Mouse (Mus musculus) naive thymus-derived CD4-positive, alpha-beta T cell, adult 2 months (primary cell): ENCODE measurements around the gene Erg.

Experiments
- DNase-seq: peaks from one replicate; pipeline ENCODE4 v3.0.0-alpha.2; 2011; ENCODE audit warnings: low read depth

Erg gene

GRCm38 (mm10) chr16:95440334-95440733, 146.1 kb downstream of the Erg start:
- DNase-seq, result no peak

- DNase-seq, result no peak
Measured at GRCm38 (mm10) chr16:95439794-95440193, 146.6 kb downstream of the Erg start.

DNA sequence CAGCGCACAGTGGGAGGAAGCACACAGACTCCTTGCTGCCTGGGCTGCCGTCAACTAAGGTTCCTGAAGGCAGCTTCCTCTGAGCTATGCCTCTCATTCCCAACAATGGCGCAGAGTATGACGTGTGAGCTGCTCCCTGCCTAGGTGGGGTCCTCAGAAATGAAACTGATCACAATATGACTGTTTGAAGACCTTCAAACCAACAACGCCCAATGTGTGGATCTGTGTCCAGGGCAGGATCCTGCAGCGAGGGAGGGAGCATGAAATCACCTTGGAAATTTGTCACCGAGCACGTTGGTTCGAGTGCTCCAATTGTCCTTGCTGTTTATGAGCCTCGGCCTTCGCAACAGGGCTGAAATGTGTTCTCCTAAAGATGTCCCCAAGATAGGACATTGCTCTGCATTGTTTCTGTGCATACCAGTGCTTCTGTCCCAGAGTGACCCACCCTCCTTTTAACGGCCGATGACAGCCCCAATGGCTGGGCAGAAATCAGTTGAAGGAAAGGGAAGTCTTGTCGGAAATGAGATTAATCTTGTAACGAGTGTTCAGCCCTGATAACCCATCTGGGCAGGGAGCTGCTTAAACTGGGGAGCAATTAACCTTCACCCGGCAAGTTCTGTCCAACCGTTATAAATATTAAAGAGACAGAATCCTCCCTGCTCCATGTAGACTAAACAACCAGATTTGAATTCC, 147.4 kb downstream of the Erg start:
- DNase-seq, result no peak

- DNase-seq, result no peak
Measured at GRCm38 (mm10) chr16:95436611-95437010, 149.8 kb downstream of the Erg start.

DNA sequence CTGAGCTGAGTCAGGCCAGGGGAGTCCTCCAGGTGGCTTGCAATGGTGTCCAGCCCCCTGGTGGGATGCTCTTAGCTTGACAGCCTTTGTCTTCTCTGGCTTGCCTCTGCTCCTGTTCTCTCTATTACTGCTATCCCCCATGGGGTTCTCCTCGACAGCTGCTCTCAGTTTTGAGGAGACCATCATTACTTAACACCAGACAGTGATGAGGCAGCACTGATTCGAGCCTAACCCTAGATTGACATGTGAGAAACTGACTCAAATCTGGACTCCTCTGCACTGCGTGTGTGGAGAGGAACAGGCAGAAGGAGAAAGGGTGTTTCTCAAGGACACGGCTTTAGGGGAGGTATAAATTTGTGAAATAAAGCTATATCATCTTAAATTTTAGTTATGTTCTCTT, 150.3 kb downstream of the Erg start:
- no peak for DNase-seq

- DNase-seq, result no peak
Measured at GRCm38 (mm10) chr16:95434434-95434833, 152.0 kb downstream of the Erg start.

GRCm38 (mm10) chr16:95432540-95432971, 153.8 kb downstream of the Erg start:
- DNase-seq, result no peak

DNA sequence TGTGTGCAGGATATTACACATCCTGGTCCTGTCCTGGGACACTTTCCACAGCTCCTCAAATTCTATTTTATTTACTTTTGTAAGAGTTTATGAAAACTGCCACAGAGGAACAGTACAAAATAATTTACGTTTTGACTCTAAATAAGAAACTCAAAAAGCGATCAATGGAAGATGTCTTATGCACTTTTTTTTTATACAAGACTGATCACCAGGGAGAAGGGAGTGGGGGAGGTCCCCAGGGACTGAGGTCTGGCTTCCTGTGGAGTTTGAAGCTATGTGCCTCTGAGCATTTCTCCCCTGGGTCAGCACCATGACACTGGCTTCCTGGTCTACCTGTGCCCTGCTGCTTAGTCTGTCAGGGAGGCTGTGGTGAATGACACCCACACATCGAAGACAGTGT, 156.5 kb downstream of the Erg start:
- DNase-seq, result no peak

- no peak for DNase-seq
Measured at GRCm38 (mm10) chr16:95428239-95428638, 158.2 kb downstream of the Erg start.

GRCm38 (mm10) chr16:95427512-95427911, 158.9 kb downstream of the Erg start:
- DNase-seq, result no peak

DNA sequence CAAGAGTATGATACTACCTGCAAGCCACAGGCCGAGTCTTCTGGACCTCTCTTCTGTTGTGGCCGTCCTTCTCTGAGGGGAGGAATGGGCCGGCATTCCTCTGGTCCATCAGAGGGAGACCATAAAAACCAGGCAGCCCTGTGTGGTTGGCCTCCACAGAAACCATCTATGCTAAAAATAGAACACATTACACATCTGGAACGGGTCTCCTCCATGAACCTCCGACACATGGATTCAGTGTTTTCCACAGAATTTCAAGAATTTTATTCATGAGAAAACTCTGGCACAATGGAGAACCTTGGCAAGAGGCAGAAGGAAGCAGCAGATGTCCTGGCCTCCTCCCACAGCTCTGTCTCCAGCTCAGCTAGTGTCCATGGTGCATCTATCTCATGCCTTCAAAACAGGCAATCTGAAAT, 163.7 kb downstream of the Erg start:
- DNase-seq, result no peak

DNA sequence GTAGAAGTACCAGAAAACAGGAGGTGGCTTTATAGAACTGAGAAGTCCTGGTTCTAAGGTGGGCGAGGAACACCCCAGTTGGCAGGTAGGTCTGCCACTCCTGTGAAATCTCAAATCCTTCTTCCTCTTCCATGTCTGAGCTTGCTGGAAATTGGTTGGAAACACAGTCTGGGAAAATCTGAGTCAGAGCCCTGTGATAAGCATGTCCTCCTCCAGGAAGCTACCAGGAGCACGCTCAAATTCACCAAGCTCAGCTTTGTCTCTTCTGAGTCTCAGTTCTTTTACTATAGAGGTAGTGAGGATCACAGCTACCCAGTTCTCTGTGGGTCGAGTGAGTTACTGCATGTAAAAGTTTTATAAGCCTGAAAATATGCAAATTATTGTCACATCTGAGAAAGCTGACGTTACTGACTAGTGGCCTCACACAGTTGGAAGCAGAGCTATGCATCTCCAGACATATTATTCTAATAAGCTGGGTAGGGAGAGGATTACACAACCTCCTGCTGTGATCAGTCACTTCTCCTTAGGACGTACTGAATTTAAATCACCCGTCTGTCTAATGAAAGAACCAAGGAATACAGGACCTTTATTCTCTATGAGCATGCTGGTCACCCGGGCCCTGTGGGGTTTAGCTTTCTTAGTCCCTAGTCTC, 165.0 kb downstream of the Erg start:
- DNase-seq, result no peak

DNA sequence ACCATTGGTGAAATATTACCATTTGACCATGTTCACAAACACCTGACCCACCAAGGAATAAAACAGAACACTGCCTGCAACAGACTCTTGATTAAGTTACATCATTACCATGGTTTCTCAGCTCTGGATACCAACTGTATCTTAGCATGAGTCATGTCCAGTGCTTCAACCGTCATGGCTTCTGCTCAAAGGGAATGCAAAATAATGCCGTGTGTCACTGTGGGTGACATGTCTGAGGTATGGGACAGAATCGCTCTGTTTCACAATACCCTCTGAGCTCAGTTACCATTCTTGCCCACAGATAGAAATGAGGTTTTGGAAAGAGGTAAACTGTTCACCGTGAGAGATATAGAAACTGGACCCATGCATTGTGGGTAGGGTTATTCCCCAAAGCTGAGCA, 170.5 kb downstream of the Erg start:
- no peak for DNase-seq

GRCm38 (mm10) chr16:95415372-95415771, 171.0 kb downstream of the Erg start:
- no peak for DNase-seq

DNA sequence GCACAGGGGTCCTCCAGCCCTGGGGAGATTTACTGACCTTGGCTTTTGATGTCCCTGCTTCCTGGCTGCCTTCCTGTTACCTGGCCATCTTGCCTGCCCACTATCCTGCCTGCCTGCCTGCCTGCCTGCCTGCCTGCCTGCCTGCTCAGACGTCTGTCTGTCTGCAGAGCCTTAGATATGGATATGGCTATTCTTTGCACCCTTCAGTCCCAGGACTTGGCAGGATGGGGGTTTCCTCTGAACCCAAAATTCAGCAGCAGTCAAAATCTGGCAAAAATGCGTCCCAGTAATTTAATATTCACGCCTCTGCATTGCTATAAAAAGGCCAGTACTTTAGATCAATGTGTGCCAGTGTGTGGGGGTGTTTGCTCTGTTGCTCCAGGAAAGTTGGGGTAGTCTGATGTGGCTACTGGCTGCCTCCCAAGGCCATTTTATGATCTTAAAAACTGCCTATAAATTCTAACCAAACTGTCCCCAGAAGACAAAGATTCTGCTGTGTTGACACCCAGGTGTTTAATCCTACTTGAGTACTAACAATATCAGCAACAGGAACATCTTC, 172.9 kb downstream of the Erg start:
- DNase-seq, result no peak

GRCm38 (mm10) chr16:95408096-95408495, 178.3 kb downstream of the Erg start:
- no peak for DNase-seq

- no peak for DNase-seq
Measured at GRCm38 (mm10) chr16:95405496-95405895, 180.9 kb downstream of the Erg start.

DNA sequence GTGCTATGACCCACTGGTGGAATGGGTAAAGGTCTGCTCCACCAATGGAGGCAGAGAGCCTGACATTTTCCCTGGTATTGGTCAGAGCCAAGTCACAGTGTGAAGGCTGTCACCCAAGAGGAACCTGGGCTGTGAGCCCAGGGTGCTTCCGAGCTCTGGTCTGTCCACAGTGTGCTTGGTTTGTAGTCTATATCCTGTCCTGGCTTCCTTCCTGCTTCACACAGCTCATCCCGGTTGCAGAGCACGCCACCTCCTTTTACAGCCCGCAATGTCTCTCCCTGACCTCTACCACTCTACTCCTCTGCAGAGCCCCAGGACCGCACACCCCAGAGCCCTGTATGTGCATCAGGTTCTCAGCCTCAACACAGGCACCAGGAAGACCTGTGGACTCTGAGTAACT, 182.9 kb downstream of the Erg start:
- no peak for DNase-seq

GRCm38 (mm10) chr16:95401869-95402268, 184.5 kb downstream of the Erg start:
- DNase-seq, result no peak

GRCm38 (mm10) chr16:95398761-95399343, 187.5 kb downstream of the Erg start:
- no peak for DNase-seq

GRCm38 (mm10) chr16:95390787-95391186, 195.6 kb downstream of the Erg start:
- DNase-seq, result no peak

- no peak for DNase-seq
Measured at GRCm38 (mm10) chr16:95388811-95389529, 197.4 kb downstream of the Erg start.

GRCm38 (mm10) chr16:95388292-95388691, 198.1 kb downstream of the Erg start:
- no peak for DNase-seq
